Mouse (Mus musculus): ENCODE results near the gene Dmgdh. TPM values are rescaled to one million over a fixed set of nuclear protein-coding genes. Genes with fewer than 3 reads are reported as not detected.
A peak's percentile ranks its signal among the peaks of the same experiment; 100 is the strongest.

Dmgdh gene
- total RNA-seq, 1 experiment, result 2.1 TPM

DNA sequence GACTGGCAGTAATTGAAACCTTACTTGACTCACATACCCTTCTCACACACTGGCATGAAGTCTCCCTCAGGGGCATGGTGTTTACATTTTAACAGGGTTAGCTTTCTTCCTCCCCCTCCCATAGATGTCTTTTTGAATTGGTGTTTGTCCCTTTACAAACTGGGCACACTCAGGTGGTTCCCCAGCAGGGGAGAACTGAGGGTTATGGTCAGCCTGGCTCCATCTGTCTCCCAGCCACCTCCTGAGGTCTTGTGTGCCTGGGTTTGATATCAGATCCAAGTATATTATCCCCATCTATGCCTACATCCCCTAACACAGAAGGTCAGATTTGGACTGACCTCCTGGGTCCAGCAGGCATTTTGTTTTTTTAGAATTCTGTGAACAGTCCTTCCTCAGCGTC is 37.7 kb upstream of the Dmgdh start:
- no peak overlapping the region for H3K9ac ChIP-seq (ENCODE audit: insufficient read depth, low read depth, low read length, poor library complexity, severe bottlenecking)
- no peaks in the 10 kb centered on the region for H3K36me3 ChIP-seq (ENCODE audit: control insufficient read depth, insufficient read depth, low read length, poor library complexity, severe bottlenecking)
- in situ Hi-C loops (cut with MboI; ENCODE audit: low sequenced_read_pairs in 2 of 2, unreplicated experiment in 2 of 2), result no loop called here
- H3K4me1 ChIP-seq (ENCODE audit: control insufficient read depth in 2 of 2, insufficient read depth in 2 of 2, low read length in 2 of 2, poor library complexity in 1 of 2), result peaks cover 0 to 3% of the 10 kb centered on the region in 2 experiments; a peak in 1 of 4 replicates
- no peak overlapping the region for H3K4me3 ChIP-seq (ENCODE audit: insufficient read depth in 1 of 2, low read depth in 1 of 2, low read length in 2 of 2, poor library complexity in 1 of 2, severe bottlenecking in 1 of 2)
- no peak overlapping the region for H3K27ac ChIP-seq (ENCODE audit: insufficient read depth, low read depth, low read length, poor library complexity, severe bottlenecking)
- no peak for DNase-seq (ENCODE audit: low read depth, low spot score)
- no peak for TF ChIP-seq ZC3H11A (IDR thresholded peaks at IDR 0.05; ENCODE audit: borderline replicate concordance, low read depth, low read length)
- no peak for TF ChIP-seq ZNF384 (IDR thresholded peaks at IDR 0.05; ENCODE audit: low read depth, low read length)
- TF ChIP-seq HCFC1 (IDR thresholded peaks at IDR 0.05; ENCODE audit: borderline replicate concordance, insufficient read depth, low read length), result no peak
- no peak for TF ChIP-seq CHD2 (IDR thresholded peaks at IDR 0.05; ENCODE audit: low read depth, low read length)
- no peak for TF ChIP-seq MAFK (IDR thresholded peaks at IDR 0.05; ENCODE audit: insufficient read depth, low read depth, low read length)
- no peaks in the 10 kb centered on the region for H3K9me3 ChIP-seq (ENCODE audit: control insufficient read depth, insufficient read depth, low read depth, low read length)

DNA sequence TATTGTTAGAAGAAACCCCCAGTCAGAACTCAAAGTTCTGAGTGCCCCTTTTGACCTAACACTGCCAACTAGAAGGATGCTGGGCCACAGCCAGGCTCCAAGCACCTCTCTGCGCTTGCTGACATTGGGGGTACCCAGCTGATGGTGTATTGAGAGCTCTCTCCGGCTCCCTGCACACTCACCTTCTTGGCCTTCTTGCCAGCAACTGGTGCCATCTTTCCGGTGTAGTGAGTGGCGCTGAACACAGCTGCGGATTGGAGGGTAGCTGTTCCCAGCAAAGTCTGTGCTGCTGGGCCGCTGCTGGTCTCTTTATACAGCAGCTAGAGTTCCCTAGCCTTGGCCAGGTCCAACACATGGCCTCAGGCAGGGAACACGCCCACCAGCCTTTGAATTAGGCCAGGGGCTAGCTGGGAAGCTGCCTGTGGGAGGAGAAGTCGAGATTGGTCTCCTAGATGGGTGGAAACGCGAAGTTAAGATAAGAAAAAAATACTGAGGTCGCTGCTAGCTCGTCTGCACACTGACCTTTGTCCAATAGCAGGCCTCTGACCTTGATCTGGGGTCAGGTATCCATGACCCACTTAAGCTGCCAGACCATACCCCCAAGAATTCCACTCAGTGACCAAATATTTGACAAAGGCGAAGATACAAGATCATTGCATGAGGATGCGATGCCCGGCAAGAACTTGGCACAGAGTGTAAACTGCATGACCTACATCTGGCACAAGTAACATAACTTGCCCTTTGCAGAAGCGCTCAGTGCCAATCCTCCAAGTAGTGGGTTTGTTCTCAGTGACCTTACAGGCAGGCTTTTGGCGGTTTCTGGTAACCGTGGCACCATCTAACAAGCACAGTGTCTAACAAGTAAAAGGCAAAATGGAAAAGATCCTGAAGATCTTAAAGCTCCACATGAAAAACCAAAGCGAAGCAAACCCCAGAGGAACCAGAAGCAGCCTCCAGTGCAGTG is 36.7 kb upstream of the Dmgdh start, which contains the start of gene Bhmt:
TSS of gene Bhmt (minus strand) at position 680 of the 964 bp plus-strand sequence.
- TF ChIP-seq HCFC1 (IDR thresholded peaks at IDR 0.05; ENCODE audit: borderline replicate concordance, insufficient read depth, low read length) (no peak), CHD2 (IDR thresholded peaks at IDR 0.05; ENCODE audit: low read depth, low read length) (no peak), ZNF384 (IDR thresholded peaks at IDR 0.05; ENCODE audit: low read depth, low read length) (no peak), MAFK (IDR thresholded peaks at IDR 0.05; ENCODE audit: insufficient read depth, low read depth, low read length) (no peak), ZC3H11A (IDR thresholded peaks at IDR 0.05; ENCODE audit: borderline replicate concordance, low read depth, low read length) (no peak)
- Histone ChIP-seq H3K4me1 (ENCODE audit: control insufficient read depth in 2 of 2, insufficient read depth in 2 of 2, low read length in 2 of 2, poor library complexity in 1 of 2) (peaks cover 0 to 3% of the 10 kb centered on the region in 2 experiments; a peak in 1 of 4 replicates), H3K9ac (ENCODE audit: insufficient read depth, low read depth, low read length, poor library complexity, severe bottlenecking) (no peak within 1 kb of the TSS), H3K4me3 (ENCODE audit: insufficient read depth in 1 of 2, low read depth in 1 of 2, low read length in 2 of 2, poor library complexity in 1 of 2, severe bottlenecking in 1 of 2) (no peak within 1 kb of the TSS), H3K36me3 (ENCODE audit: control insufficient read depth, insufficient read depth, low read length, poor library complexity, severe bottlenecking) (no peaks in the 10 kb centered on the region), H3K9me3 (ENCODE audit: control insufficient read depth, insufficient read depth, low read depth, low read length) (no peaks in the 10 kb centered on the region), H3K27ac (ENCODE audit: insufficient read depth, low read depth, low read length, poor library complexity, severe bottlenecking) (no peak within 1 kb of the TSS)
- no peak for DNase-seq (ENCODE audit: low read depth, low spot score)
- in situ Hi-C loops (cut with MboI; ENCODE audit: low sequenced_read_pairs in 2 of 2, unreplicated experiment in 2 of 2), result no loop called here

DNA sequence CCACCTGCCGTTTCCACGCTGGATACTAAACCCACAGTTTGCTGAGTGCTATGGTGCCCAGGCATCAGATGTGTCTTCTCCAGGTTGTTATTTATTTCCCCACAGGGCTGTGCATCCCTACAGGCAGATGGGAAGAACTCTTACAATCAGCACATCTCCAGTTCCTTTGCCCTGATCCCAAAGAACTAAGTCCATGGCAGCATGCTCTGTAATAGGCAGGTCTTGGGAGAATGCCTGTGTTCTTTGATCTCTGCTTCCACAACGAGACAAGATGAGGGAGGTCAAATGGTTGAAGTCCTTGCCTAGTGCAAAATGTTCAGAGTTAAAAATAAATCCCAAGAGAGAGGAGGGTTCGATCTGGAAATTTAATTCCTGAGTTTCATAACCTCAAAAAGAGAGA is 34.6 kb upstream of the Dmgdh start:
- Histone ChIP-seq H3K4me3 (ENCODE audit: insufficient read depth in 1 of 2, low read depth in 1 of 2, low read length in 2 of 2, poor library complexity in 1 of 2, severe bottlenecking in 1 of 2) (no peak overlapping the region), H3K27ac (ENCODE audit: insufficient read depth, low read depth, low read length, poor library complexity, severe bottlenecking) (no peak overlapping the region), H3K9me3 (ENCODE audit: control insufficient read depth, insufficient read depth, low read depth, low read length) (no peaks in the 10 kb centered on the region), H3K36me3 (ENCODE audit: control insufficient read depth, insufficient read depth, low read length, poor library complexity, severe bottlenecking) (no peaks in the 10 kb centered on the region), H3K9ac (ENCODE audit: insufficient read depth, low read depth, low read length, poor library complexity, severe bottlenecking) (no peak overlapping the region), H3K4me1 (ENCODE audit: control insufficient read depth in 2 of 2, insufficient read depth in 2 of 2, low read length in 2 of 2, poor library complexity in 1 of 2) (peaks cover 0 to 3% of the 10 kb centered on the region in 2 experiments; a peak in 1 of 4 replicates)
- no peak for TF ChIP-seq CHD2 (IDR thresholded peaks at IDR 0.05; ENCODE audit: low read depth, low read length)
- TF ChIP-seq ZNF384 (IDR thresholded peaks at IDR 0.05; ENCODE audit: low read depth, low read length), result no peak
- no peak for TF ChIP-seq ZC3H11A (IDR thresholded peaks at IDR 0.05; ENCODE audit: borderline replicate concordance, low read depth, low read length)
- TF ChIP-seq MAFK (IDR thresholded peaks at IDR 0.05; ENCODE audit: insufficient read depth, low read depth, low read length), result no peak
- no peak for TF ChIP-seq HCFC1 (IDR thresholded peaks at IDR 0.05; ENCODE audit: borderline replicate concordance, insufficient read depth, low read length)
- in situ Hi-C loops (cut with MboI; ENCODE audit: low sequenced_read_pairs in 2 of 2, unreplicated experiment in 2 of 2), result no loop called here
- DNase-seq (ENCODE audit: low read depth, low spot score), result no peak

DNA sequence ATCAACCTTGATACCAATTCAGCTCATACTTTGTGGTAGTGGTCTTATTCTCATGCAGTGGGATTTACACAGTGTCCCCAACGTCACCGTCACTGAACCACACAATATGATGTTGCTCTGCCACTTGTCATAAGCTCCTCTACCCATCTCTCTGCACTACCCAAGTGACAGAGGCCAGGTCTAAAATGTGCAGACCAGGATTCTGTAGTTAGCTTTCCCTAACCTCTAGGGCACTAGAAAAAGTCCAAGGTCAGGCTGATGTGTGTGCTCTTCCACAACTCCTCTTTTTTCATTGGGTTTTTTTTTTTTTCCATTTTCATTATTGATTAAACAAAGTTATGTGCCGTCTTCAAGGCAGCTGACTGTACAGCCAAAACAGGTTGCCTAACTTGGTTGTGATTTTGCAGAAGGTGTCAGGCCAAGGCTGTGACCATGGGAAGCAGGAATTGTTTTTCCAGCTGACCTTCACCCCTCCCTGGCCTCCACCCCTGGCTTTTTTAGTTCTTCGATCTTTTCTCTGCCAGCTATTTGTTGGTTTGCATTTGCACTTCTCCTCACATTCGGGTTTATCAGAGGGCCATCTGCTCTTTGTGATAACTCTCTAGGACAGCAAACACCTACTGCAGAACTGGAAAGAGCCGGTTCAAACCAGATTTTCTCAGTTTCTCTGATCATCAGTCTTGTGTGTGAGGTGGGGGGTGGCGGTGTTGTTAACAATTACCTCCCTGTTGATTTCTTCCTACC is 25.7 kb upstream of the Dmgdh start:
- DNase-seq (ENCODE audit: low read depth, low spot score), result peak; percentile 78
- Histone ChIP-seq H3K4me1 (ENCODE audit: control insufficient read depth in 2 of 2, insufficient read depth in 2 of 2, low read length in 2 of 2, poor library complexity in 1 of 2) (peaks cover 3 to 8% of the 10 kb centered on the region in 2 experiments; a peak in 3 of 4 replicates), H3K36me3 (ENCODE audit: control insufficient read depth, insufficient read depth, low read length, poor library complexity, severe bottlenecking) (no peaks in the 10 kb centered on the region), H3K4me3 (ENCODE audit: insufficient read depth in 1 of 2, low read depth in 1 of 2, low read length in 2 of 2, poor library complexity in 1 of 2, severe bottlenecking in 1 of 2) (no peak overlapping the region), H3K9me3 (ENCODE audit: control insufficient read depth, insufficient read depth, low read depth, low read length) (no peaks in the 10 kb centered on the region), H3K9ac (ENCODE audit: insufficient read depth, low read depth, low read length, poor library complexity, severe bottlenecking) (no peak overlapping the region), H3K27ac (ENCODE audit: insufficient read depth, low read depth, low read length, poor library complexity, severe bottlenecking) (no peak overlapping the region)
- in situ Hi-C loops (cut with MboI; ENCODE audit: low sequenced_read_pairs in 2 of 2, unreplicated experiment in 2 of 2), result no loop called here
- TF ChIP-seq HCFC1 (IDR thresholded peaks at IDR 0.05; ENCODE audit: borderline replicate concordance, insufficient read depth, low read length), result no peak
- TF ChIP-seq MAFK (IDR thresholded peaks at IDR 0.05; ENCODE audit: insufficient read depth, low read depth, low read length), result no peak
- TF ChIP-seq CHD2 (IDR thresholded peaks at IDR 0.05; ENCODE audit: low read depth, low read length), result no peak
- 0 out of 2 replicates have a peak, but pooled peaks have one; percentile 16 for TF ChIP-seq ZNF384 (IDR thresholded peaks at IDR 0.05; ENCODE audit: low read depth, low read length)
- TF ChIP-seq ZC3H11A (IDR thresholded peaks at IDR 0.05; ENCODE audit: borderline replicate concordance, low read depth, low read length), result no peak
